Mouse (Mus musculus): ENCODE measurements around the gene Sgip1. TPM values are rescaled to one million over a fixed set of nuclear protein-coding genes. Genes with fewer than 3 reads are reported as not detected.

Gene Sgip1
- polyA plus RNA-seq (2014; fragmentation: Nextera tagmentation; extraction: Ambion mirVana), result 13.0 and 16.2 TPM in 2 replicates

DNA sequence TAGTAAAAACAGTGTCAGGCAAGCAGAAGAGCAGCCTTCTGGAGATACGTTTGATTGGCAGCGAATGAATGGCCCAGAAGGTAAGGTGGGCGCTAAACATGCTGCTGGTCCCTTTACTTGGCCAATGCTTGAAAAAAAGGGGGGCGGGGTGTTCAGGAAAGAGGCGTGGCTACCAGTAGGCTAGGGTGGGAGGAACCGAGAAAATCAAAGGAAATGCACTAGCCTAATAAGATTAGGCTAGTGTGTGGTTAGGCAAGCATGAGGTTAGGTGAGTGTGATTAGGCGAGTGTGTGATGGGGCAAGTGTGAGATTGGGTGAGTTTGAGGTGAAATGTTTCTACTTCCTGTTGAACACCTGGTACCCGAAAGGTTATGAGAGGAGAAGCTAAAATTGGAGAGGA lies at the start of gene Sgip1:
Gene Sgip1 (plus strand): TSS at position 11 of the 400 bp plus-strand sequence.
- no peak within 1 kb of the TSS for H3K4me3 ChIP-seq (ENCODE audit: low read depth, low read length)
- H3K9me3 ChIP-seq (ENCODE audit: control insufficient read depth, low read length), result no peaks in the 10 kb centered on the region
- H3K4me2 ChIP-seq (ENCODE audit: low read length), result no peak within 1 kb of the TSS
- ATAC-seq (replicated peaks; ENCODE audit: low FRiP score, low TSS enrichment, low read depth) (no peak), DNase-seq (ENCODE audit: low spot score) (no peak)
- H3K36me3 ChIP-seq (ENCODE audit: control insufficient read depth, insufficient read depth, low read length), result no peaks in the 10 kb centered on the region
- no peak within 1 kb of the TSS for H3K9ac ChIP-seq (ENCODE audit: low read length)
- 63% methylated on average over 8 of the region's 8 CpGs for WGBS
- H3K27ac ChIP-seq (ENCODE audit: low read depth), result no peak within 1 kb of the TSS
- H3K27me3 ChIP-seq (replicated peaks; ENCODE audit: control insufficient read depth, insufficient read depth, low read length), result no peaks in the 10 kb centered on the region
- H3K4me1 ChIP-seq (replicated peaks; ENCODE audit: control insufficient read depth, insufficient read depth, low read length), result no peaks in the 10 kb centered on the region

DNA sequence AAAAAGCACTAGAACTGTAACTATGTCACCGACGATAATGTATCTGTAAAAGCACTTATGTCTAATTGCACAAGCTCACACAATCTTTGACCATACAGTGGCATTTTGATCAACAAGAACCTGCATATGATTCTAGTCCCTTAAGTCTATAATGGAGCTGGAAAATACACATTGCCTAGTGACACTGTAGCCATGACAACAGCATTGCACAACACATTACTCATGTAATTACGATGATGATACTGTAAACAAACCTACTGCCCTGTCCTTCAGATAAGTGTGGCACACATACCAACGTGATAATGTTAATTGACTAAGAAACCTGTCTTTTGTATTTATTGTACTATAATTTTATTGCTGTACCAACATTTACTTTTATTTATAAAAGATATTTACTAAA lies 49.7 kb upstream of the Sgip1 start:
- no peak overlapping the region for H3K4me3 ChIP-seq (ENCODE audit: low read depth, low read length)
- no peak for ATAC-seq (replicated peaks; ENCODE audit: low FRiP score, low TSS enrichment, low read depth)
- no peak for DNase-seq (ENCODE audit: low spot score)
- no peaks in the 10 kb centered on the region for H3K9me3 ChIP-seq (ENCODE audit: control insufficient read depth, low read length)
- H3K4me1 ChIP-seq (replicated peaks; ENCODE audit: control insufficient read depth, insufficient read depth, low read length), result no peaks in the 10 kb centered on the region
- no peak overlapping the region for H3K27ac ChIP-seq (ENCODE audit: low read depth)
- no peak overlapping the region for H3K9ac ChIP-seq (ENCODE audit: low read length)
- H3K4me2 ChIP-seq (ENCODE audit: low read length), result no peak overlapping the region
- no peaks in the 10 kb centered on the region for H3K27me3 ChIP-seq (replicated peaks; ENCODE audit: control insufficient read depth, insufficient read depth, low read length)
- WGBS, result 61% methylated on average over 4 of the region's 4 CpGs
- no peaks in the 10 kb centered on the region for H3K36me3 ChIP-seq (ENCODE audit: control insufficient read depth, insufficient read depth, low read length)

DNA sequence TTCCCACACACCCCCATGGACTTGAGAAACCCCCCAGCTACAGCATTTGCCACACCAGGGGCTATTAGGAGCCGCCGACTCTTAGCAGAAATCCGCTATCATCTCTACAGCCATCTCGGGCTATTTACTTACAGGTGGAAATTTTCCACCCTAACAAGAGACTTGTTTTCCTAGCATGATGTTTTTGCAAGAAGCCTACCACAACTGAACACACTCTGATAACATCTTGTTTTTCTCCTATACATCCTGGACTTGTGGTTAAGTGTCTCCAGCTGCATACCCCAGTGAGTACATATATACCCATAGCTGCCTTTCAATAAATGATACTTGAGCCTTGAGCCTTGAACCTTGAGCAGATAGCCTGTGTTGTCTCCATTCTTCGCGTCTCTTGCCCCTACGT lies 43.1 kb upstream of the Sgip1 start:
- H3K9me3 ChIP-seq (ENCODE audit: control insufficient read depth, low read length), result no peaks in the 10 kb centered on the region
- WGBS, result 94% methylated on average over 7 of the region's 7 CpGs

DNA sequence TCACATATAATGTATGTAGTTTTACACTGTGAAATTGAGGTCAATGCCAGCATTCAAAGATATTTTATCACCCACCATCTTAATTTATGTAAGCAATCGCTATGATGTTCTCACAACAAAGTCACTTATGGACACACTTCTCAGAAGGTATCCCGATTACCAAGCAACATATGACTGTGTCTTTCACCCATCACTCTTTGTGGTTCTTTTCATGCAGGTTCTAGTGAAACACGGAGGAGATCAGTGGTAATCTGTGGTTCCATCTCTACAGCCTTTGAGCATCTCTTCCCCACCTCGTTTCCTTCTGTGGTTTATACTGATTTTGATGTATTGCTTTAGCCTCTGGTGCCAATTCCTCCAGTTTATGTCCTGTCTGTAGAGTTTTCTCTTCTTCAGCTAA lies 29.4 kb upstream of the Sgip1 start:
- Histone ChIP-seq H3K4me1 (replicated peaks; ENCODE audit: control insufficient read depth, insufficient read depth, low read length) (no peaks in the 10 kb centered on the region), H3K36me3 (ENCODE audit: control insufficient read depth, insufficient read depth, low read length) (no peaks in the 10 kb centered on the region), H3K4me2 (ENCODE audit: low read length) (no peak overlapping the region), H3K9me3 (ENCODE audit: control insufficient read depth, low read length) (no peaks in the 10 kb centered on the region), H3K27ac (ENCODE audit: low read depth) (no peak overlapping the region), H3K4me3 (ENCODE audit: low read depth, low read length) (no peak overlapping the region), H3K27me3 (replicated peaks; ENCODE audit: control insufficient read depth, insufficient read depth, low read length) (no peaks in the 10 kb centered on the region), H3K9ac (ENCODE audit: low read length) (no peak overlapping the region)
- WGBS, result 80% methylated on average over 4 of the region's 4 CpGs
- ATAC-seq (replicated peaks; ENCODE audit: low FRiP score, low TSS enrichment, low read depth), result no peak
- DNase-seq (ENCODE audit: low spot score), result no peak

More for the DNA sequence above, 43.1 kb upstream of the Sgip1 start:
- DNase-seq (ENCODE audit: low spot score) (no peak), ATAC-seq (replicated peaks; ENCODE audit: low FRiP score, low TSS enrichment, low read depth) (no peak)
- Histone ChIP-seq H3K9ac (ENCODE audit: low read length) (no peak overlapping the region), H3K4me3 (ENCODE audit: low read depth, low read length) (no peak overlapping the region), H3K27ac (ENCODE audit: low read depth) (no peak overlapping the region), H3K36me3 (ENCODE audit: control insufficient read depth, insufficient read depth, low read length) (no peaks in the 10 kb centered on the region), H3K27me3 (replicated peaks; ENCODE audit: control insufficient read depth, insufficient read depth, low read length) (no peaks in the 10 kb centered on the region), H3K4me1 (replicated peaks; ENCODE audit: control insufficient read depth, insufficient read depth, low read length) (no peaks in the 10 kb centered on the region), H3K4me2 (ENCODE audit: low read length) (no peak overlapping the region)

DNA sequence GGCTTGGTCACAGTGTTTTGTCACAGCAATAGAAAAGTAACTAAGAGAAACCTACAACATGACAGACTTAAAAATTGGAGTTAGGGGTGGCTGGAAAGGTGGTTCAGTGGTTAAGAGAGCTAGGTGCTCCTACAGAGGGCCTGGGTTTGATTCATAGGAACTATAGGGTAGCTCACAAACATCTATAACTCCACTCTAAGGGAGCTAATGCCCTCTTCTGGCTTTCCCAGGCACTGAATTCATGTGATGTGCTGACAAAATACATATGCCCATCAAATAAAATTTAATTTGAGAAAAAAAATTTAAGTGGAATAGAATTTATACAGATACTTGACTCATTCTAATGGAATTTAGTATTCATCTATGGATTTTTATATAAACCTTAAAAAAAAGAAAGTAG lies 25.6 kb upstream of the Sgip1 start:
- no peak overlapping the region for H3K27ac ChIP-seq (ENCODE audit: low read depth)
- H3K4me3 ChIP-seq (ENCODE audit: low read depth, low read length), result no peak overlapping the region
- DNase-seq (ENCODE audit: low spot score) (no peak), ATAC-seq (replicated peaks; ENCODE audit: low FRiP score, low TSS enrichment, low read depth) (no peak)
- H3K27me3 ChIP-seq (replicated peaks; ENCODE audit: control insufficient read depth, insufficient read depth, low read length), result no peaks in the 10 kb centered on the region
- H3K4me2 ChIP-seq (ENCODE audit: low read length), result no peak overlapping the region
- H3K36me3 ChIP-seq (ENCODE audit: control insufficient read depth, insufficient read depth, low read length), result no peaks in the 10 kb centered on the region
- H3K9ac ChIP-seq (ENCODE audit: low read length), result no peak overlapping the region
- no peaks in the 10 kb centered on the region for H3K4me1 ChIP-seq (replicated peaks; ENCODE audit: control insufficient read depth, insufficient read depth, low read length)
- no peaks in the 10 kb centered on the region for H3K9me3 ChIP-seq (ENCODE audit: control insufficient read depth, low read length)

DNA sequence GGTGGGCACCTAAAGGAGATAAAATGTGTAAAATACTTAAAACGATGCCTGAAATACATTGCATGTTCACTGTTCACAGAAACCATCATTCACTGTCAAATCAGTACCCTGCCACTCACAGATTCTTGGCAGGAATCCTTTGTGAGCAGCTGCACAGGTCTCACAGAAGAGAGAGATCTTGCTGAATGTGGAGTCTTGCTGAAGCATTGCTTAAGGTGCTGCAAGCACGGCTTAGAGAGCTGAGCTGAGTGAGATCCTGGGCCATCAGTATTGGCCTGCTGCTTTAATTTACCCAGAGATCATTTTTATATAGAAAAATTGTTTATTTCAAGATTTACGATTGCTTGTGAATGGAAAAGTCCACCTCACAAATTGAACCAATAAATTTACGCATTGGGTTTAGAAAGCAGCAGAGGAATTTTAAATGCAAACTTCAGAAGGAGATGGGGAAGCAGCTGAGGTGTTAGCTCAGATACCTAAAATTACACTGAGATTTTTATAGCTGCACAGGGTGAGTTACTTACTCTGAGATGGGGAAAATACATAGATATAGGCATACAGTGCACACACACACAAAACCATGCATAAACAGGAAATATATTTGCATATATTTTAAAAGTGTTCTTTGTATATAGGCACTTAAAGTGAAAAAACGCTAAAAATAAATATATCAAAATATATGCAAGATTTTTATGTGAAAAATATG lies 23.8 kb upstream of the Sgip1 start:
- no peaks in the 10 kb centered on the region for H3K4me1 ChIP-seq (replicated peaks; ENCODE audit: control insufficient read depth, insufficient read depth, low read length)
- H3K4me3 ChIP-seq (ENCODE audit: low read depth, low read length), result no peak overlapping the region
- H3K36me3 ChIP-seq (ENCODE audit: control insufficient read depth, insufficient read depth, low read length), result no peaks in the 10 kb centered on the region
- 64% methylated on average over 5 of the region's 5 CpGs for WGBS
- no peak overlapping the region for H3K9ac ChIP-seq (ENCODE audit: low read length)
- H3K4me2 ChIP-seq (ENCODE audit: low read length), result no peak overlapping the region
- ATAC-seq (replicated peaks; ENCODE audit: low FRiP score, low TSS enrichment, low read depth), result no peak
- H3K27me3 ChIP-seq (replicated peaks; ENCODE audit: control insufficient read depth, insufficient read depth, low read length), result no peaks in the 10 kb centered on the region
- no peak for DNase-seq (ENCODE audit: low spot score)
- H3K9me3 ChIP-seq (ENCODE audit: control insufficient read depth, low read length), result no peaks in the 10 kb centered on the region
- H3K27ac ChIP-seq (ENCODE audit: low read depth), result no peak overlapping the region

DNA sequence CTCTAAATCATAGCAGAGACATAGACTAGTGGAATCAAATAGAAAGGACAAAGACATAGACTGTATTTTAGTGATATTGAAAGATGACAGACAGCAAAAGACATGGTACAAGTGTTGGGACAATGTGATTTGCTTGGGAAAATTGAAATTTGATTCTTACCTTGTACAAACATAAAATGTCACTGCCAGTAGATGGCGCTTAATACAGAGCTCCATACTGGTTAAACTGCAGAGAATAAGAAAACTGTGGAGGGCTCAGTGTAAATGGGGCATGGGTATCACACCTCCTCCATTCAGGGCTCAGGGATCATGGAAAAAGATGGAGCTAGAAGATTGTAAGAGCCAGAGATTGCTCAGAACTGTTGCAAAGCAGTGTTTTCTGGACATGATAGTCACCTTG lies 21.6 kb upstream of the Sgip1 start:
- no peak for DNase-seq (ENCODE audit: low spot score)
- no peaks in the 10 kb centered on the region for H3K36me3 ChIP-seq (ENCODE audit: control insufficient read depth, insufficient read depth, low read length)

DNA sequence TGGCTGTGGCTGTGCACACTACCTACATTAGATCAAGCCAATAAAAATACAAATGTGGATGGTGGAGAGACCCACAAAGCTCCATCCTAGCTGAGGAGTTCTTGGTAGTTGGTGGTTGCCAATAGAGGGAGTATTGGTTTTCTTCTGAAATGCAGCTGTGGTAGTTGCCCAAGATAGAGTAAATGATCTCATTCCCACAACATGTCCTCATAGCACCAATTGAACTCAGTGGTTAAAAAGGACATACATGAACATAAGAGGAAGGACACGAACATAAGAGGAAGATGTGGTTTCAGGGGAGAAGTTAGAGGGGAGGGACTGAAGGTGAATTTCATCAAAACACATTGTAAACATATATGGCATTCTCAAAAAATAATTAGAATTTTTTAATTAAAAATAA lies 21.1 kb upstream of the Sgip1 start:
- Histone ChIP-seq H3K36me3 (ENCODE audit: control insufficient read depth, insufficient read depth, low read length) (no peaks in the 10 kb centered on the region), H3K4me2 (ENCODE audit: low read length) (no peak overlapping the region), H3K27ac (ENCODE audit: low read depth) (no peak overlapping the region), H3K4me1 (replicated peaks; ENCODE audit: control insufficient read depth, insufficient read depth, low read length) (no peaks in the 10 kb centered on the region), H3K4me3 (ENCODE audit: low read depth, low read length) (no peak overlapping the region), H3K27me3 (replicated peaks; ENCODE audit: control insufficient read depth, insufficient read depth, low read length) (no peaks in the 10 kb centered on the region), H3K9me3 (ENCODE audit: control insufficient read depth, low read length) (no peaks in the 10 kb centered on the region), H3K9ac (ENCODE audit: low read length) (no peak overlapping the region)
- ATAC-seq (replicated peaks; ENCODE audit: low FRiP score, low TSS enrichment, low read depth) (no peak), DNase-seq (ENCODE audit: low spot score) (no peak)
- 74% methylated on average over 1 of the region's 1 CpGs for WGBS

More for the DNA sequence above, 21.6 kb upstream of the Sgip1 start:
- WGBS, result 6% methylated on average over 1 of the region's 1 CpGs
- ATAC-seq (replicated peaks; ENCODE audit: low FRiP score, low TSS enrichment, low read depth), result no peak
- Histone ChIP-seq H3K4me3 (ENCODE audit: low read depth, low read length) (no peak overlapping the region), H3K4me1 (replicated peaks; ENCODE audit: control insufficient read depth, insufficient read depth, low read length) (no peaks in the 10 kb centered on the region), H3K9ac (ENCODE audit: low read length) (no peak overlapping the region), H3K27me3 (replicated peaks; ENCODE audit: control insufficient read depth, insufficient read depth, low read length) (no peaks in the 10 kb centered on the region), H3K4me2 (ENCODE audit: low read length) (no peak overlapping the region), H3K27ac (ENCODE audit: low read depth) (no peak overlapping the region), H3K9me3 (ENCODE audit: control insufficient read depth, low read length) (no peaks in the 10 kb centered on the region)

DNA sequence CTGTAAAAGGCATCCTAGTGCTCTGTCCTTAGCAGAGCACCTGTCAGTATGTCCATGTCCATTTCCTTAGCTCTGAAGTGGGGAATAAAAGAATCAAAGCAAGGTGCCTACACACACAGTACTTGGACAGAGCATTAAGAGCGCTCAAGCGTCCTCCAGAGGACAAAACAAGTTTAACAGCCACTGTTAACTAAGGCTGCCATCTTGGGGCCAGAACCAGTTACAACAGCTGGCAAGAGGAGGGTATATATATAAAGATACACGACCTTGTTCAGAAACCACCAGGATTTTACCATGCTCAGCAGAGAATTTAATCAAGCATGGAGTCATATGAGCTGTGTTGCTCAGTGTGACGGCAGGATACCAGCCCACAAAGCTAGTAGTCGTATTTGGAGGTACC lies 16.7 kb upstream of the Sgip1 start:
- ATAC-seq (replicated peaks; ENCODE audit: low FRiP score, low TSS enrichment, low read depth), result no peak
- DNase-seq (ENCODE audit: low spot score), result no peak
- Histone ChIP-seq H3K9ac (ENCODE audit: low read length) (no peak overlapping the region), H3K9me3 (ENCODE audit: control insufficient read depth, low read length) (no peaks in the 10 kb centered on the region), H3K36me3 (ENCODE audit: control insufficient read depth, insufficient read depth, low read length) (no peaks in the 10 kb centered on the region), H3K27ac (ENCODE audit: low read depth) (no peak overlapping the region), H3K4me3 (ENCODE audit: low read depth, low read length) (no peak overlapping the region), H3K27me3 (replicated peaks; ENCODE audit: control insufficient read depth, insufficient read depth, low read length) (no peaks in the 10 kb centered on the region), H3K4me2 (ENCODE audit: low read length) (no peak overlapping the region), H3K4me1 (replicated peaks; ENCODE audit: control insufficient read depth, insufficient read depth, low read length) (no peaks in the 10 kb centered on the region)
- 69% methylated on average over 5 of the region's 5 CpGs for WGBS
